Mouse (Mus musculus): ENCODE data around the gene Spen. TPM values are rescaled to one million over a fixed set of nuclear protein-coding genes. Genes with fewer than 3 reads are reported as not detected.
A peak's percentile ranks its signal among the peaks of the same experiment; 100 is the strongest.

Gene Spen
- total and polyA plus RNA-seq, 2 experiments from 2014 or later, result 2.3 to 4.9 TPM

GRCm38 (mm10) chr4:141504471-141504870, 33.9 kb downstream of the Spen start:
- TF ChIP-seq EP300 (IDR thresholded peaks at IDR 0.05; ENCODE audit: low read depth) (no peak), CTCF (IDR thresholded peaks at IDR 0.05; ENCODE audit: low read depth) (no peak)
- peaks cover 27% of the 10 kb centered on the region for H3K4me1 ChIP-seq (ENCODE audit: control insufficient read depth, insufficient read depth)
- no peaks in the 10 kb centered on the region for H3K27me3 ChIP-seq (ENCODE audit: control insufficient read depth, insufficient read depth, low read length)
- DNase-seq (ENCODE audit: low spot score) (no peak), ATAC-seq (ENCODE audit: insufficient read depth, low read depth) (no peak)
- no peak overlapping the region for H3K4me2 ChIP-seq (ENCODE audit: low read depth, low read length)
- no peaks in the 10 kb centered on the region for H3K9me3 ChIP-seq (replicated peaks; ENCODE audit: control insufficient read depth, low read length)
- H3K27ac ChIP-seq (ENCODE audit: low read depth), result no peak overlapping the region
- WGBS, result 95% methylated on average over 4 of the region's 4 CpGs
- H3K4me3 ChIP-seq (ENCODE audit: low read depth, low read length), result no peak overlapping the region
- no peak overlapping the region for H3K9ac ChIP-seq (replicated peaks; ENCODE audit: low read depth, low read length)
- no peaks in the 10 kb centered on the region for H3K36me3 ChIP-seq (replicated peaks; ENCODE audit: control insufficient read depth, insufficient read depth, low read length)

- peaks cover 27% of the 10 kb centered on the region for H3K4me1 ChIP-seq (ENCODE audit: control insufficient read depth, insufficient read depth)
Observed at GRCm38 (mm10) chr4:141502723-141503122, 35.7 kb downstream of the Spen start.

GRCm38 (mm10) chr4:141501058-141501457, 37.3 kb downstream of the Spen start:
- Histone ChIP-seq H3K4me2 (ENCODE audit: low read depth, low read length) (no peak overlapping the region), H3K9ac (replicated peaks; ENCODE audit: low read depth, low read length) (no peak overlapping the region), H3K9me3 (replicated peaks; ENCODE audit: control insufficient read depth, low read length) (no peaks in the 10 kb centered on the region), H3K4me3 (ENCODE audit: low read depth, low read length) (no peak overlapping the region), H3K27me3 (ENCODE audit: control insufficient read depth, insufficient read depth, low read length) (no peaks in the 10 kb centered on the region), H3K36me3 (replicated peaks; ENCODE audit: control insufficient read depth, insufficient read depth, low read length) (no peaks in the 10 kb centered on the region), H3K27ac (ENCODE audit: low read depth) (peak overlapping the region; percentile 46; the same call in 1 of the 2 replicates), H3K4me1 (ENCODE audit: control insufficient read depth, insufficient read depth) (peaks cover 17% of the 10 kb centered on the region)
- WGBS, result 36% methylated on average over 5 of the region's 5 CpGs
- no peak for TF ChIP-seq EP300 (IDR thresholded peaks at IDR 0.05; ENCODE audit: low read depth)
- TF ChIP-seq CTCF (IDR thresholded peaks at IDR 0.05; ENCODE audit: low read depth), result no peak
- ATAC-seq (ENCODE audit: insufficient read depth, low read depth) (no peak), DNase-seq (ENCODE audit: low spot score) (no peak)

More at GRCm38 (mm10) chr4:141502723-141503122, 35.7 kb downstream of the Spen start:
- Histone ChIP-seq H3K9me3 (replicated peaks; ENCODE audit: control insufficient read depth, low read length) (no peaks in the 10 kb centered on the region), H3K27me3 (ENCODE audit: control insufficient read depth, insufficient read depth, low read length) (no peaks in the 10 kb centered on the region), H3K4me3 (ENCODE audit: low read depth, low read length) (no peak overlapping the region), H3K4me2 (ENCODE audit: low read depth, low read length) (no peak overlapping the region), H3K27ac (ENCODE audit: low read depth) (no peak overlapping the region), H3K36me3 (replicated peaks; ENCODE audit: control insufficient read depth, insufficient read depth, low read length) (no peaks in the 10 kb centered on the region), H3K9ac (replicated peaks; ENCODE audit: low read depth, low read length) (no peak overlapping the region)
- ATAC-seq (ENCODE audit: insufficient read depth, low read depth) (no peak), DNase-seq (ENCODE audit: low spot score) (no peak)
- TF ChIP-seq EP300 (IDR thresholded peaks at IDR 0.05; ENCODE audit: low read depth) (no peak), CTCF (IDR thresholded peaks at IDR 0.05; ENCODE audit: low read depth) (no peak)
- 79% methylated on average over 5 of the region's 5 CpGs for WGBS

GRCm38 (mm10) chr4:141500637-141501036, 37.8 kb downstream of the Spen start:
- WGBS, result 40% methylated on average over 4 of the region's 4 CpGs
- no peak for TF ChIP-seq EP300 (IDR thresholded peaks at IDR 0.05; ENCODE audit: low read depth)
- TF ChIP-seq CTCF (IDR thresholded peaks at IDR 0.05; ENCODE audit: low read depth), result no peak
- no peaks in the 10 kb centered on the region for H3K9me3 ChIP-seq (replicated peaks; ENCODE audit: control insufficient read depth, low read length)
- ATAC-seq (ENCODE audit: insufficient read depth, low read depth), result peak; percentile 33
- H3K4me3 ChIP-seq (ENCODE audit: low read depth, low read length), result no peak overlapping the region
- peak overlapping the region; percentile 46; the same call in 1 of the 2 replicates for H3K27ac ChIP-seq (ENCODE audit: low read depth)
- no peak for DNase-seq (ENCODE audit: low spot score)
- H3K27me3 ChIP-seq (ENCODE audit: control insufficient read depth, insufficient read depth, low read length), result no peaks in the 10 kb centered on the region
- H3K36me3 ChIP-seq (replicated peaks; ENCODE audit: control insufficient read depth, insufficient read depth, low read length), result 0 out of 2 replicates have a peak, but pooled peaks cover 4% of the 10 kb centered on the region
- H3K9ac ChIP-seq (replicated peaks; ENCODE audit: low read depth, low read length), result no peak overlapping the region
- H3K4me1 ChIP-seq (ENCODE audit: control insufficient read depth, insufficient read depth), result peaks cover 17% of the 10 kb centered on the region
- H3K4me2 ChIP-seq (ENCODE audit: low read depth, low read length), result no peak overlapping the region

- H3K9me3 ChIP-seq (replicated peaks; ENCODE audit: control insufficient read depth, low read length), result no peaks in the 10 kb centered on the region
- no peak for ATAC-seq (ENCODE audit: insufficient read depth, low read depth)
- H3K9ac ChIP-seq (replicated peaks; ENCODE audit: low read depth, low read length), result no peak overlapping the region
- no peaks in the 10 kb centered on the region for H3K4me1 ChIP-seq (ENCODE audit: control insufficient read depth, insufficient read depth)
- no peak overlapping the region for H3K27ac ChIP-seq (ENCODE audit: low read depth)
- H3K36me3 ChIP-seq (replicated peaks; ENCODE audit: control insufficient read depth, insufficient read depth, low read length), result peaks cover 96% of the 10 kb centered on the region
- DNase-seq (ENCODE audit: low spot score), result no peak
- H3K4me2 ChIP-seq (ENCODE audit: low read depth, low read length), result no peak overlapping the region
- no peak overlapping the region for H3K4me3 ChIP-seq (ENCODE audit: low read depth, low read length)
- 95% methylated on average over 4 of the region's 4 CpGs for WGBS
- H3K27me3 ChIP-seq (ENCODE audit: control insufficient read depth, insufficient read depth, low read length), result no peaks in the 10 kb centered on the region
- TF ChIP-seq EP300 (IDR thresholded peaks at IDR 0.05; ENCODE audit: low read depth) (no peak), CTCF (IDR thresholded peaks at IDR 0.05; ENCODE audit: low read depth) (peak; percentile 51)
Observed at GRCm38 (mm10) chr4:141488670-141489069, 49.7 kb downstream of the Spen start.

- Histone ChIP-seq H3K4me2 (ENCODE audit: low read depth, low read length) (no peak overlapping the region), H3K27me3 (ENCODE audit: control insufficient read depth, insufficient read depth, low read length) (no peaks in the 10 kb centered on the region), H3K9me3 (replicated peaks; ENCODE audit: control insufficient read depth, low read length) (no peaks in the 10 kb centered on the region), H3K9ac (replicated peaks; ENCODE audit: low read depth, low read length) (no peak overlapping the region), H3K36me3 (replicated peaks; ENCODE audit: control insufficient read depth, insufficient read depth, low read length) (peaks cover 96% of the 10 kb centered on the region), H3K4me3 (ENCODE audit: low read depth, low read length) (no peak overlapping the region), H3K4me1 (ENCODE audit: control insufficient read depth, insufficient read depth) (no peaks in the 10 kb centered on the region), H3K27ac (ENCODE audit: low read depth) (no peak overlapping the region)
- 96% methylated on average over 11 of the region's 11 CpGs for WGBS
- DNase-seq (ENCODE audit: low spot score) (no peak), ATAC-seq (ENCODE audit: insufficient read depth, low read depth) (no peak)
- TF ChIP-seq CTCF (IDR thresholded peaks at IDR 0.05; ENCODE audit: low read depth), result no peak
- TF ChIP-seq EP300 (IDR thresholded peaks at IDR 0.05; ENCODE audit: low read depth), result no peak
Observed at GRCm38 (mm10) chr4:141487581-141487980, 50.8 kb downstream of the Spen start.
